Comparison of ENCODE assay signal across 8 mouse cellular contexts in the genomic region with DNA sequence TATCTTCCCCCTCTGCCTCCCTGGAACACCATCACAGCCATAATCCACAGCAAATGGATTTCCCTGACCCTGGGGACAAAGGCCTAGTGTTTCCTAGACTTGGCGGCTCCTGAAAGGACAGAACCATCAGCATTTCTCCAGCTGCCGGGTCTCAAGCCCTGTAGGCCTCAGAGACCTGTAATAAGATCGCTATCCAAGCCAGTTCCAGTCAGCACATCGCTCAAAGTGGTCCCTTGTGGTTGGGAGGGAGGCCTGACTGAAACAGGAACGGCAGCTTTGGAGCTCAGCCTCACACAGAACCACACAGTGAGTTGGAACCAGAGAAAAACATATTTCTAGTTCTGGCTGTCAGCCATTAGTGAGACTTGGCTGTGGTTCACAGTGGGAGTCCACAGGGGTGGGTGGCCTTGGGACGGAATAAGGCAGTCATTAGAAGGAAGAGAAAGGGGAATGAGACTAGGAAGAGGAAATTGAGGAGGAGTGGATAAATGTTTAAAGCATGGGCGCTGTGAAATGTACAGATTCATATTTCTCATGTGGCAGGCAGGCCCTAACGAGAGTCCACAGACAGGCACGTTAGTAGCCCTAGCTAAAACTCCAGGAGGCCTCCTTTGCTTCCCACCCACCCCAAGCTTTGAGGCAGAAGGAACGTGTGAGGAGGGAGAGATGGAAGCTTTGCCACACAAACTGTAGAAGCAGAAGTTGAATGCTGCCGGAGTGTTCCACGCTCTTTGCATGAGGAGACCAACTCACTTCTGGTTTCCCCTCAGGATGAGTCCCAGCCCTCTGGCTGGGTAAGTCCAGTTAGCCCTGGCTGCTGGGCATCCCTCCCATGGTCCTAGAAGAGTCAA. TPM values are rescaled to one million over a fixed set of nuclear protein-coding genes. Genes with fewer than 3 reads are reported as not detected.
DNase-seq lines count a peak whose midpoint lies in the region; ATAC-seq lines count a peak whose summit lies in the region.

No protein-coding gene starts in this region.

- H3K36me3 ChIP-seq in embryonic facial prominence, embryonic 10.5 days (replicated peaks): no peaks in the 10 kb centered on the region
- no peaks in the 10 kb centered on the region for H3K36me3 ChIP-seq in intestine, embryonic 16.5 days (ENCODE audit: control insufficient read depth, insufficient read depth, low read length)
- H3K36me3 ChIP-seq in midbrain, embryonic 14.5 days (ENCODE audit: control insufficient read depth, insufficient read depth, low read length): no peaks in the 10 kb centered on the region

- no peaks in the 10 kb centered on the region for H3K27me3 ChIP-seq in embryonic facial prominence, embryonic 10.5 days (replicated peaks; ENCODE audit: low read depth, poor library complexity, severe bottlenecking)
- H3K27me3 ChIP-seq in intestine, embryonic 16.5 days (replicated peaks; ENCODE audit: control insufficient read depth, insufficient read depth, low read length): no peaks in the 10 kb centered on the region
- no peaks in the 10 kb centered on the region for H3K27me3 ChIP-seq in midbrain, embryonic 14.5 days (ENCODE audit: control insufficient read depth, insufficient read depth, low read length)

- intact Hi-C loops in left cerebral cortex, postnatal 14 days (cut with DNase I): no loop called here

- DNase-seq in cerebellum, adult 9-10 months: peak; percentile 44
- no peak for DNase-seq in cerebellum, adult 8-10 months
- DNase-seq in embryonic facial prominence, embryonic 10.5 days (ENCODE audit: low spot score): peak; percentile 70
- DNase-seq in heart, adult 18-20 months: peak; percentile 80 to 88
- peak; percentile 69 to 80 for DNase-seq in left cerebral cortex, postnatal 14 days (ENCODE audit: low spot score in 2 of 2)
- DNase-seq in midbrain, embryonic 14.5 days: peak; percentile 67

- H3K9ac ChIP-seq in intestine, embryonic 16.5 days (ENCODE audit: low read depth, low read length): 0 out of 2 replicates have a peak overlapping the region, but pooled peaks have one; percentile 13
- no peak overlapping the region for H3K9ac ChIP-seq in midbrain, embryonic 14.5 days (replicated peaks; ENCODE audit: low read length)

- no peak overlapping the region for H3K4me2 ChIP-seq in intestine, embryonic 16.5 days (ENCODE audit: low read depth, low read length)
- H3K4me2 ChIP-seq in midbrain, embryonic 14.5 days (ENCODE audit: low read length): no peak overlapping the region

- H3K4me3 ChIP-seq in embryonic facial prominence, embryonic 10.5 days: no peak overlapping the region
- no peak overlapping the region for H3K4me3 ChIP-seq in intestine, embryonic 16.5 days (ENCODE audit: low read length)
- no peak overlapping the region for H3K4me3 ChIP-seq in midbrain, embryonic 14.5 days (replicated peaks; ENCODE audit: low read depth, low read length)

- WGBS in embryonic facial prominence, embryonic 10.5 days: 54% methylated on average over 12 of the region's 12 CpGs
- 39% methylated on average over 12 of the region's 12 CpGs for WGBS in intestine, embryonic 16.5 days
- 49% methylated on average over 12 of the region's 12 CpGs for WGBS in midbrain, embryonic 14.5 days

- H3K9me3 ChIP-seq in embryonic facial prominence, embryonic 10.5 days: no peaks in the 10 kb centered on the region
- H3K9me3 ChIP-seq in intestine, embryonic 16.5 days (ENCODE audit: control insufficient read depth, low read length): no peaks in the 10 kb centered on the region
- no peaks in the 10 kb centered on the region for H3K9me3 ChIP-seq in midbrain, embryonic 14.5 days (ENCODE audit: control insufficient read depth, low read length)

- peaks cover 60% of the 10 kb centered on the region for H3K4me1 ChIP-seq in embryonic facial prominence, embryonic 10.5 days
- peaks cover 14% of the 10 kb centered on the region for H3K4me1 ChIP-seq in intestine, embryonic 16.5 days (ENCODE audit: control insufficient read depth, insufficient read depth, low read length)
- peaks cover 11% of the 10 kb centered on the region for H3K4me1 ChIP-seq in midbrain, embryonic 14.5 days (ENCODE audit: control insufficient read depth, insufficient read depth, low read length)

- peak overlapping the region; percentile 84 for H3K27ac ChIP-seq in embryonic facial prominence, embryonic 10.5 days (replicated peaks)
- H3K27ac ChIP-seq in intestine, embryonic 16.5 days (ENCODE audit: low read length): peak overlapping the region; percentile 89
- peak overlapping the region; percentile 65 for H3K27ac ChIP-seq in midbrain, embryonic 14.5 days (replicated peaks; ENCODE audit: low read depth, low read length)

- ATAC-seq in intestine, embryonic 16.5 days: peak; percentile 81
- ATAC-seq in midbrain, embryonic 14.5 days (ENCODE audit: low FRiP score, low TSS enrichment): no peak
- no peak for ATAC-seq in CD4-positive, CD25-positive, alpha-beta regulatory T cell, adult 4 months

RNA-seq across cellular contexts. Expression of gene Phc2, which starts 43.7 kb away (rescaled TPM):
- 69.5 and 84.4 TPM in 2 replicates for polyA plus RNA-seq in embryonic facial prominence, embryonic 10.5 days (2016; fragmentation: Nextera tagmentation; extraction: Ambion mirVana)
- 10 to 100 TPM; 39.5 to 45.3 TPM for total RNA-seq in heart, adult 18-20 months (2021)
- 9.9 and 10.3 TPM in 2 replicates for polyA plus RNA-seq in intestine, embryonic 16.5 days (2015; fragmentation: Nextera tagmentation; extraction: Ambion mirVana)
- 10 to 100 TPM; 74.8 to 77.2 TPM for total RNA-seq in left cerebral cortex, postnatal 14 days (2021)
- polyA plus RNA-seq in midbrain, embryonic 14.5 days (2014; fragmentation: Nextera tagmentation; extraction: Ambion mirVana): 48.4 and 54.2 TPM in 2 replicates
- 10 to 100 TPM; 13.1 to 14.1 TPM for polyA plus RNA-seq in CD4-positive, CD25-positive, alpha-beta regulatory T cell, adult 4 months (2017; shearing (Covaris generic))

RNA-seq across cellular contexts. Expression of gene A3galt2, which starts 56.9 kb away (rescaled TPM):
- 0.09 and 0.12 TPM in 2 replicates for polyA plus RNA-seq in embryonic facial prominence, embryonic 10.5 days (2016; fragmentation: Nextera tagmentation; extraction: Ambion mirVana)
- under 1 TPM; 0.13 to 0.32 TPM for total RNA-seq in heart, adult 18-20 months (2021)
- polyA plus RNA-seq in intestine, embryonic 16.5 days (2015; fragmentation: Nextera tagmentation; extraction: Ambion mirVana): 0.07 and 0.09 TPM in 2 replicates
- total RNA-seq in left cerebral cortex, postnatal 14 days (2021): under 1 TPM; 0.42 to 0.75 TPM
- 0.47 and 0.74 TPM in 2 replicates for polyA plus RNA-seq in midbrain, embryonic 14.5 days (2014; fragmentation: Nextera tagmentation; extraction: Ambion mirVana)
- under 1 TPM; 0.18 to 0.22 TPM for polyA plus RNA-seq in CD4-positive, CD25-positive, alpha-beta regulatory T cell, adult 4 months (2017; shearing (Covaris generic))
